Mouse (Mus musculus) left cerebral cortex, adult 8-10 months (tissue): ENCODE results near the gene Itga1. TPM values are rescaled to one million over a fixed set of nuclear protein-coding genes. Genes with fewer than 3 reads are reported as not detected.

ENCODE experiments used
- DNase-seq, 2 experiments: peaks; one replicate each; pipeline ENCODE4 v3.0.0; 2022; ENCODE audit warnings: low spot score in 2 of 2
- total RNA-seq, 4 experiments: library from RNA; stranded (reverse); gene quantifications; 2 replicates each; pipeline ENCODE4 v1.2.4; 2022

The Itga1 gene
- total RNA-seq, 4 experiments from 2014 or later, result 5.7 to 8.0 (median 7.6) TPM

DNA sequence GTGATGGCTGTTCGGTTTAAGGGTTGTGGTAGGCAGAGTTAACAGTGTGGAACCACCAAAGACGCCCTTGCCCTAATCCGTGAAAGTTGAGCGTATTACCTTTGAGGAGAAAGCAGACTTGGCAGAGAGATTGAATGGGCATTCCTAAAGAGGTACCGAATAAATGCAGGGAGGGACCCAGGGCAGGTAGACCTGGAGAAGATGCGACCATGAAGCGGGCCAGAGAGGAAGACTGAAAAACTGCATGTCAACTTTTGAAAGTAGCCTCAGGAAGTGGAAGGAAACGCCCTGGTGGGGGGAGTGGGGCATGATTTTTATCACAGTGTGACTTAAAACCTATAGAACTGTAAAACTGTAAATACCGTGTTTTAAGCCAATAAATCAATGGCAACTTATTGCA is 2.4 kb downstream of the Itga1 start:
- no peak for DNase-seq

DNA sequence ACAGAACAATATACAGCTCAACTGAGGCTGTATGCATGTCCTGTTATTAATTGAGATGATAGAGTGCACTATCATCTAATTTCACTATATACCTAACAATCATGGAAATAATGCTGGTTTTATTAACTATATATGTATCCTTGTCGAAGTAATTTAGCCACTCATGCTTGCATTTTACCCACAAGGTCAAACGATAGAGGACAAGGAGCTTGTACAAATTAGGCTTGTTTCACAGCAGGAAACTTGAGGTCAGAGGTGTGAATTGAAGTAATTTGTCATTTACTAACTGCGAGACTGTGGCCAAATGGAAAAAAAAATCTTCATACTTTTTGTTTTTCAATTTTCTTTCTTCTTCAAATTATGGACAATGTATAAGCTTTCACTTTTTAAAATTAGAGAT is 3.5 kb downstream of the Itga1 start:
- no peak for DNase-seq

- no peak for DNase-seq
Observed at GRCm38 (mm10) chr13:115096965-115097364, 4.8 kb downstream of the Itga1 start.

DNA sequence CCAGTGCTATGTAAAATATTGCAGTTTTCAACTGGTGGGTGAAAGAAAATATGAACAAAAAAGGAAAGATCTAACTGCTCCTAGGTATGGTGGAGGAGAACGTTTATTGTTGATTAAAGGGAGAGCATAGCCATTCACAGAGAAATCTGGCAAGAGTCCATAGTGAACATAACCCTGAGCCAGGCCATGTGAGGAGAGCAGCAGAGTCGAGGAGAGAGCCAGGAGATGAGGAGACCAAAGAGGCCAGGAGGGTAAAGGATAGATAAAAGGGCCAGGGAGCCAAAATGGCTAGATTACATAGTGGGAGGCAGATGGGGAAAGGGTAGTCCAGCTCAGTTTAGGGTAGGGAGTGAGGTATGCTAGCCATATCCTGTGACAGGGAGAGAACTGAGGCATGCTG is 5.5 kb downstream of the Itga1 start:
- no peak for DNase-seq

GRCm38 (mm10) chr13:115095392-115095791 is 6.4 kb downstream of the Itga1 start:
- DNase-seq, result no peak

DNA sequence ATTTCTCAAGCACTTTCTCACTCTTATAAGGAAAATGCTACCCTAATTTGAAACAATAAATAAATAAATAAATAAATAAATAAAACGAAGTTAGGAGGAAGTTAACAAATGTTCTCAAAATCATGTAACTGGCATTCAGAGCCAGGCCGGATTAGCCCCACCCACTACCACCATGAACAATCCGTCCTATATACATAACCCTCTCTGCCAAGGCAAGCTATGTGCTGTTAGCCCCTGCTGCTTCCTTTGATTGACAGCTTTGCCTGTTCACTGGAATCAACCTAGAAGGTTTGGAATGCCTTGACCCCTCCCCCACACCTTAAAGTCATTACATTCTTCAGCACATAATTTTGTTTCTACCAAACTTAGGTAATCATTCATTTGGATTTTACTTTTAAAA is 10.3 kb downstream of the Itga1 start:
- DNase-seq, result no peak

DNA sequence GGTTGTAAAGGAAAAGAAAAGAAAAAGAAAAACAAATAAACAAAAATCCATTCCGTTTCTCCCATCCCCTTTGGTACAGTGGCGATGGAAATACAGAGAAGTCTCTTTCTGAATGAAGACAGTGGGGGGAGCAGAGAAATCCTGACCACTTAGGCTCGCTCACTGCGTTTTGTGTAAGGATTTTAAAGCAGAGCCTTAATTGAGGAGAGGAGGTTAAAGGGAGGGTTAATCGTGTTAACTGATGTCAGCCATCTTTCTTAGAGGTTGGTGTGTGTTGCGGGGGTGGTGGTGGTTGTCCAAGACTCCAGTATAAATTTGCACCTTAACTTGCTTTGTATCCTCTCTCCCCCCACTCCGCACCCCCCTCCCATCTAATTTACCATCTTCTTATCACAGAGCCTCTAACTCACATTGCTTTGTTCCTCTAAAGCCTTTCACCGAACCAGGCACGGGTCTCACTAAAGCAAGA is 10.8 kb downstream of the Itga1 start:
- DNase-seq, result no peak

DNA sequence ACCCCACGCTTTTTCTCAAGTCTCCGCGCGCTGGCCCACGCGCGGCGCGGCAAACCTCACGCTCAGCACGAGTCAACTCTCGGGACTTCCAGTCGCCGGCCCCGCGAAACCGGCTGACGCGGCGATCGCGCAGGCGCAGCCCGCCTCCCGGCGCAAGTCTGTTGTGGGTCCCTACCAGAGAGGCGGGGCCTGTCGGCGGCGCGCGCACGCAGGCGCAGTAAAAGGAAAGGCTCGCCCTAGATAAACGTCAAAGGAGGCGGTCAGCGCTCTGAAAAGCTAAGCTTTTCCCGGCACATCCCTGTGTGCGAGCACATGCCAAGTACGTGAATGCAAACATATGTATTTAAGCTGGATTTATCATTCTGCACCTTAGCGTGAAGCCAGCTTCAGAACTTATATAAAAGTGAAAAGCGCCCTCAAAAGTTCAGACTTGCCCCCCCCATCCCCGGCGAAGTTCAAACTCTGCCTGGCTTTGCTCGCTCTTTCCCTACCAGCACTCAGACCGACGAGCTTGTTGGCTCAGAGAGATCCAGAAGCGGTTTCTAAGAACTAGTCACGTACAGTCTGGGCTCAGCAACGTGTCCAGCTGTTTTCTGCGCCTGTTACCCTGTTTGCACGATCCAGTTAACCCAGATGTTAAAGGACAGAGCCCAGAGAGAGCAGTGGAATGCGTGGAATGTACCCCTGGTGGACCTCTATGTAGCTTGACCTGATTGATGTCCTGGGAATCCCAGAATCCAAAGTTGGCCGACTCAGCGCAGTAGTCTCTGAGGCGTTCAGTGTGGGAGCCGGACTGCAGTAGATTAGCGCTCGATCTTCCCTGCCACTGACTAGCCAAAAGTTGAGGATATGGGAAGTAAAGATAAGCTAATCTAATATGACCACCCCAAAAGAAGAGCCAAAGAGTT is 11.4 kb downstream of the Itga1 start, which contains the start of gene Pelo:
Gene Pelo, minus strand, starts transcription at position 118 of the 908 bp plus-strand sequence.
- peak; percentile 91 to 94 for DNase-seq

DNA sequence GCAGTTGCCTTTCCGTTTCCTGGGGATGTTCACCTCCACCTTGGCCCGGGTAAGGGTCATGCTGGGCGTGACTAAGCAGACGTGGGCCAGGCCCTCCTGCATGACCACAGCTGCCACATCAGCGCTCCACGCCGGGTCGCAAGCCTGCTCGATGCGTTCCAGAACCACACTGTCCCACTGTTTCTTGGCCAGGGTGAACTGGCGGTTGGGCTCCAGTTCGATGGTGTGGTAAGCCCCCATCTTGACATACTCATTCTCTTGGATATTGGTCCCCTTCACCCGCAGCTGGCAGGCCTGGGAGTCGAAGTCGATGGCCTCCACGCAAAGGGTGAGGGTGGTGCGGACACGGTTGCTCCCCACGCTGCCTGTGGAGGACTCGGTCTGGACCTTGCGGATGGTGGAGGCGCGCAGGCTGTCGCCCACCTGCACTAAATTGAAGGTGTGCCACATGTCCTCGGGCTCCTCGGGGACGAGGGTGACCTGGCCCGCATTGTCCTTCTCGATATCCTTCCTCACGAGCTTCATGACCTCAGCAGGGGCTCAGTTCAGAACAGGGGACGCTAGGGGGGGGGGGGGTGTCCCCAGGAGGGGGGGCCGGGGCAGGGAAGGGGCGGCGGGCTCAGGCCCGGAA is 12.3 kb downstream of the Itga1 start:
- peak in 1 of 2 experiments; percentile 17 for DNase-seq

- DNase-seq, result no peak
Observed at GRCm38 (mm10) chr13:115089020-115089394, 12.8 kb downstream of the Itga1 start.

- DNase-seq, result no peak
Observed at GRCm38 (mm10) chr13:115085974-115086373, 15.8 kb downstream of the Itga1 start.

DNA sequence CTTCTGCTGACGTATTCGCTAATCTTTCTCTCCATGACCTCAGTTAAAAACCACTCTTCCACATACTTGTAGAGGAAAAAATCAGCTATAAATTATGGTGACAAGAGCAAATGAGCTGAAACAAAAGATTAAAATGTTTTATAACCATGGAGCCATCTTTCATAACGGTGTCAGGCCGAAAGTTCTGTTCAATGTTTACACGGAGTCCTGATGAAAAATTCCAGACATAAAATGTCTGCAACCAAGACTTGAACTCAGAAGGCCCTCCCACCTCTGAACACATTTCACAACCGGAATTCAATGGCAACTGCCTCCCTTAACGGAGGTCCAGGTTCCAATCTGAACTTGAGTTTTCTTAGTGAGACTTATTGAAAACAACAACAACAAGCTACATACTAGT is 19.4 kb downstream of the Itga1 start:
- DNase-seq, result no peak

DNA sequence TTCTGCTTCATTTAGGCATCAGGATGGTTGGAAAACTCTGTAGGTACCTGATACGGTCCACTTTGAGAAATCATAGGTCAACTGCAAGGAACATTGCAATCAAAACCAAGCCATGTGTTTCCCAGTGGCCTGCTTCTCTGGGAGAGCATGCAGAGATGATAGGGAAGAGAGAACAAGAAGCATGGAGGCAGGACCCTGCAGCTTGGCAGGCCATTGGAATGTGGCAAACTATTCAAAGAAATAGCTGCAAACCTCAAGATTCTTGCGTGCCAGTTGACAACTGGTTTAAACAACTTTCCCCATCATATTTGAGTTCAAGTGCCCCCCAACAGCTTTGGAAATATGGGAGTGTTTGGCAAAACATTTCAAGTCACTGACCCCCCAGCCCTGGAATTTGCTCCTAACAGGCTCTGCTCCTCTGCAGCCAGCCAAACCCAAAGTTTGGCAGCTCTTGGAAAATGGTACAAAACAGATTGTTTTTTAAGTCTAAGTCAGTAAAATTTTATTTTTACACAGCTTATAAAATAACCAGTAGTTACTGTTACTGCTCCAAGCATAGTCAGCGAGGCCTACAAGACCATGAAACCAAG is 21.7 kb downstream of the Itga1 start:
- no peak for DNase-seq

DNA sequence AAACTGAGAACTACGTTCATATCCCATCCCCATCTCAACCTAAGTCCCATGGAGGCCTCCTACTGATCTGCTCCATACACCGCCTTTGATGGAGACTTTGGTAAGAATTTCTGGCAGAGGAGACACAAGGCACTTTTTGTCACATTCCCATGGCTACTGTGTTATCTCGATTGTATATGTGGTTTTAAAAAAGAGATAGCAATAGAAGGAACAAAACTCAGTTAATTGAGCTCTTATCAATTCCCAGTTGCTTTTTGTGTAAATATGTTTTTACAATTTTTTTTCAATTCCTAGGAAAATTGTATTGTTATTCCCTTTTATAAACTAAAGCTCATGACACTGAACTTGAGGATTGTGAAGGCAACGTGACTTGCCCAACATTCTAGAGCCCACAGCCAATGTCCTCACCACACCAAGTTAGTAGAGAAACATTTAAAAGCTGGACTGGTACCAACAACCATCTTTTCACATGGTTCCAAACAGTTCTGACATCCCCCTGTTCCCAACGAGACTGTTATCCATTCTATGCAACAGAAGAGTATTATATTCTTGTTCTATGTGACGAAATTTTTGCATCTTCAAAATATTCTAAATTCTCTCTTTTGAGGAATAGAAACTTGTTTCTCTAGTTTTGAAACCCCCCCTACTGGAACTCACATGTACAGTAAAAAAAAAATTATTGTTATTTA is 22.6 kb downstream of the Itga1 start:
- no peak for DNase-seq

DNA sequence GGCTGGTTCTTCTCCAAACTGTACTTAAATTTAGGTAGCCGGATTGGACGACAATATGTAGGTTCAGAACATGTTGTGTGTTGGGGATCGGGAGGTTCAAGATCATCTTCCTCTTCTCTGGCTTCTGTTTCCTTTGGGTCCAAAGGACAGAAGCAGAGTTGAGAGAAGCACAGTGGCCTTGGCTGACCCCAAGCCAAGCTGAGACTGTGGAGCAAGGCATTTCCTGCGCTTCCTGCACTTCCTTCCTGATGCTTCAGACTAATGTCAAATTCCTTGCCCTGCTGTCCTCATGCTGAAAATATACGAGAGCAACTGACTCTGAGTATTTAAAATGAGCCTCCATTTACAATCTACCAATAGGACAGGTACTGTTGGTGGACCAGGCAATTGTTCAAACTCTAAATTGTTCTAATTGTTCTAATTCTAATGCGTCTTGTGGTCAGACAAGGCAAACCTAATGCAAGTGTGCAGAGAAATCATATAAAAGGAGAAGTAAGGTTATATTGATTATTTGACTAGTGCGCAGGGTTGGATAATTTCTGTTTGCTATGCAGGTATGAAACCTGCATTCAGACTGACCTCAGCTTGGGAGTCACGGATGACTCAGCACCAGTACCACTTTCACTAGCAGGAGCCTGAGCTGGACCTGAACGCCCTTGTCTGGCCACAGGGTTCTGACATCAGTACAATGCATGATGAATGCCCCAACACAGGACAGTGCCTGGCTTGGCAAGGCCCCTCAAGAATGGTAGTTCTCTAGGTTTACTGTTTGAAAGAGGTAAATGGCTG is 24.2 kb downstream of the Itga1 start:
- DNase-seq, result no peak

- no peak for DNase-seq
Observed at GRCm38 (mm10) chr13:115072386-115072785, 29.4 kb downstream of the Itga1 start.

DNA sequence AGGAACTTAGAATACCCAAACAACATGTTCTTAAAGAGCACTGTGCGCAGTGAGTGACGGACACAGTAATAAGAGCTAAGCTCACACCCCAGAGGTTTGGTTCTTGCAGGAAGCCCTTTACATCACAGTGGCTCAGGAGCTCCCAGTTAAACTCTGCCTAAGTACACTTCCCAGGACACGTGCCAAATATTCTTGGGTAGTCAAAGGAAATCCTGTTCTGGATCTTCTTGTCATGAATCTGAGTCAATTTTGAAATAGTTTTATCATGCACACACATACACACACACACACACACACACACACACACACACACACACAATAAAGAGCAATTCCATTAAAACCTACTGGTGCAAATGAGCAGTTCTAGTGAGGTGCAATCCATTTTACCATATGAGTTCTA is 30.3 kb downstream of the Itga1 start:
- no peak for DNase-seq

DNA sequence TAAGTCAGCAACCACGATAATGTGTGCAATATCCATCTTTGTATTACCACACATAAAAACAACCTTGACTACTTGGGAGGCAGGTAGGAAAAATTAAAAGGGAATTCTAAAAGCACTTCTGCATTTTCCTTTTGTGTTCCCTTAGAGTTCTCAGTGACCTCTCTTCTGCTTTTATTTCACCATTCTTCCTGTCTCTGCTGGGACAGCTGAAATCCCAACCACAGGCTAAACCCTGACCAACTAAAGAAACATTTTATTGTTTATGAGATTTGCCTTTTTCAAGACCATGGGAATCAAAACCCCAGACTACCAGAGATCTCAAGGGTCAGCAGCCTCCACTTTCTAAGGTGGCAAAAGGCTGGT is 33.8 kb downstream of the Itga1 start:
- DNase-seq, result no peak

DNA sequence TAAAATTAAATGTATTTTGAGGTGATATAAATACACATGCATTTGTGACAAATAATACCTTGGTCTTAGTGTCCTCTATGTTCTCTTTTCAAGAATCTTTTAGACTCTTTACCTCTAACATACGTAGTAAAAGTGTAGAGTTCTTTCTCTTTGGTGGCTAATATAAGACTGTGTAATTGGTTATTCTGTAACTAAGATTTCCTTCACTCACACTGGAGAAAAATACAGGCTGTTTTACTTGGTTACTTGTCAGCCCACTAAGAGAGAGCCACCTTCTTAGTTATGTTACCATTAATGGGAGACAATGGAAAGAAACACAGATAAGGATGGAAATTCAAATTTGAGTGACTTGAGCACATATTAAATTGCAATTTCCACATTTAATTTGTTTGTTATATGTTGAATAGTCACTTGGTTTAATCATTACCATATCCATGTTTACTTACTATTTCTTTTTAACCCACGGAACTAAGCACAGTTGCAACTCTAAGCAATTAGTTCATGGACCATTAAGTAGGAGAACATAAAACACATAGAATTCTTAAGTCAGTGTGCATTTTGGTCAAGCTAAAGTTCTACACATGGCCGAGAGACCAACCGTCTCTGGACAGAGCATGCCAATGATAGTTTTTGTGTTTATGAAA is 34.3 kb downstream of the Itga1 start:
- DNase-seq, result no peak

DNA sequence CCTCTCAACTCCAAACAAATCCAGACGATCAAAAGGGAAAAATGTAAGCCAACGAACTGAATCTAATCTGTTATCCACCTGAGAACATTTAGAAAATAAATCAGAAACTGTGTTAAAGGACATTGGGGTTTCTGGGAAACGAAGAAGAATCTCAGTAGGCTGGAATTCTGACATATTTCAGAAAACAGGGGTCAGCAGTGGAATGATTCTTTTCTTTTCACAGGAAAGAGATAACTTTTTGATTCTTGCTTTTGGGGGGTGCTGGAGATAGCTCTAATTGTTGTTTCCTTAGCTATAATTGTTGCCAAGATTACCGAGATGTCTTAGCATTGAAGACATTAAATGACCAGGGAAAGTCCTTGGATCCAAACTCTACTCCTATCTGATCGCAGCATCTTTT is 44.2 kb downstream of the Itga1 start:
- DNase-seq, result no peak

GRCm38 (mm10) chr13:115054783-115055182 is 47.0 kb downstream of the Itga1 start:
- DNase-seq, result no peak
